Mouse (Mus musculus) retina, embryonic 14.5 days (tissue): ENCODE measurements around the gene Rem2.

Experiments used
- DNase-seq: peaks from one replicate; pipeline ENCODE4 v3.0.0-alpha.2; 2015; ENCODE audit warnings: low spot score

Gene Rem2

DNA sequence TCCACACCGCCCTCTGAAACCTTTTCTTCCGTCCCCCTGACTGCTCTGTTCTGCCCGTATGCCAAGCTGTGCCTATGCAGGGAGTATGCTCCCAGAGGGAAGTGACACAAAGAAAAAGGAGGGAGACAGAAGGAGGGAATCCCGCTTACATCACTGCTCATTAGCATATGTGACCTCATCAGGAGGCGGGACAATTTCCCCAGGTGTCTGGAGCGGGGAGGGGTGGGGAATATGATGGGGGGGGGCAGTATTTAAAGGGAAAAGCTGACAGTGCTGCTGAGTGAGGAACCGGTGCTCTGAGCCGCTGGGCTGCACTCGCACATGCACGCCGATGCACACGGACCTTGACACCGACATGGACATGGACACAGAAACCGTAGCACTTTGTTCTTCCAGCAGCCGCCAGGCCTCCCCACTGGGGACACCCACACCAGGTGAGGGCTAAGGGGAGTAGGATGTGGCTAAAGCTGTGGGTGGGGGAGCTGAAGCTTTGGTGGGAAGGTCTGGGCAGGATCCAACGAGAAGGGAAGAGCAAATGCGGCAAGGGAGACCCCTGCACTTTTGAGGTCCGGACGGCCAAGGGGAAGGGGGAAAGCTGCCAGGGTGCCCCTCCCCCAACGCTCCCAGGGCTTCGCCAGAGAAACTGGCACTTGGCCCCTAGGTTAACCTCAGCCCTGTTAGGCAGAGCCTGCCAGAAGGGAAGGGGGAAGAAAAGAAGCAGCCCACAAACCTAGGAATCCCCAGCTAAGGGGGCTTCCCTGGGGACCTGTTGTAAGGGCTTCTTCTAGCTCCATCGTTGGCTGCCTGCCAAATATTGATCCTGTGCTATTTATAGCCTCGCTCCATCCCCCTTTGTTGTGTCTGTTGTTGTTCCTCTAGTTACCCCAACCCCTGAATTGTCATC is at the start of gene Rem2:
Gene Rem2 (plus strand): TSS at position 160 of the 904 bp plus-strand sequence.
- peak; percentile 86 for DNase-seq

DNA sequence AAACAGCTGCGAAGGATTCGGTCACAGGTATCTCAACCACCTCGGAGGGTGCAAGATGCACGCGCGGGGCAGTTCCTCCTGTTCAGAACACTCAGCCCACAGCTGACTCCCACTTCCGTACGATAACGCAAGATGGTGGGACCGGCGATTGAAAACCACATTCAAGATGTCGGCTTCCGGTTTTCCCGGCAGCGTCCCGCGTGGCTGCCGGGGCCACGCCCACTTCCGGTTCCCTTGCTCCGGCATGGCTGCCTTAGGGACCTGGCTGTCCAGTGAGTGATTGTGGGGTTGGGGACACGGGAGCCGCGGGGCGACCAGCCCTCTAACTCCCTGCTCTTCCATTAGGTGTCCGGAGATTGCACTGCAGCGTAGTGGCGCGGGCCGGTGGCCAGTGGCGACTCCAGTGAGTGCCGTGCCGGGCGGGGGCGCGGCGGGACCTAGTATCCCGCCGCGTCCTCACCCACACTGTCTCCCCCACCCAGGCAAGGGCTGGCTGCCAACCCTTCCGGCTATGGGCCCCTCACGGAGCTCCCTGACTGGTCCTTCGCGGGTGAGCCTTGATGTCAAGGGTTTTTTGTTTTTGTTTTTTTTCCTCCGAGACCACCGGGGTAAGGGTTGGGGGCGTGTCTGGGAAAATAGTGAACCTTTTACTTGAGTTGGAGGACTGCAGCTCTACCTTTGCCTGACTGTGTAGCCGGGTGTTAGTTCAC is 49.1 kb upstream of the Rem2 start, which contains the start of gene Mrpl52:
Gene Mrpl52 (plus strand): TSS at position 221 of the 710 bp plus-strand sequence.
- DNase-seq = peak; percentile 97

DNA sequence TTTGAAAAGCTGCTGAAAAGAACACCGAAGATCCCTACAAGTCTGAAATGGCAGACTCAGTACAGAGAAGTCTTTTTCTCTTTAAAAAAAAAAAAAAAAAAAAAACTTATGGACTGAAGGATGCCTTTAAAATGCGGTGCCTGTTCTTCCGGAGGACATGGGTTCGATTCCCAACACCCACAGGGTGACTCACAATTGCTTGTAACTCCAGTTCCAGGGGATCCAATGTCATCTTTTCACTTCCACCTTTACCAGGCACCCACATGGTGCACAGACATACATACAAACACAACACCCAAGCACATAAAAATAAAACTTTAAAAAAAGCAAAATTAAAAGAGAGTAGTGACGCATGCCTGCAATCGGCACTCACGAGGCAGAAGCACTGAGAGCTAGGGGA is 48.2 kb upstream of the Rem2 start:
- no peak for DNase-seq

DNA sequence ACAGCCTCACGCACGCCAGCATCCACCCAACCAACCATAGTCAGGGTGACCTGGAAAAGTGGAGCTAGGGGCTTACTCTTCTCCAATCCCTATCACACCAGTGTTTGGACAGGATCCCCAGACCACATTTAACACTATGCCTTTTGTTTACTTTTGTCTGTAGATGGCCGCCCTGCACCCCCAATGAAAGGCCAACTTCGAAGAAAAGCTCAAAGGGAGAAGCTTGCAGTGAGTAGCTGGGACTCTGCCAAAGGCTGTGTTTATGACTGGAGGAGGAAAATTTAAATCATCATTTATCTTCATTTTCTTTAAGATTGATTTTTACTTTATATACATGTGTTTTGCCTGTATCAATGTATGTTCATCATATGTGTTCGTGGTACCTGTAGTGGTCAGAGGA is 47.5 kb upstream of the Rem2 start:
- DNase-seq = no peak

DNA sequence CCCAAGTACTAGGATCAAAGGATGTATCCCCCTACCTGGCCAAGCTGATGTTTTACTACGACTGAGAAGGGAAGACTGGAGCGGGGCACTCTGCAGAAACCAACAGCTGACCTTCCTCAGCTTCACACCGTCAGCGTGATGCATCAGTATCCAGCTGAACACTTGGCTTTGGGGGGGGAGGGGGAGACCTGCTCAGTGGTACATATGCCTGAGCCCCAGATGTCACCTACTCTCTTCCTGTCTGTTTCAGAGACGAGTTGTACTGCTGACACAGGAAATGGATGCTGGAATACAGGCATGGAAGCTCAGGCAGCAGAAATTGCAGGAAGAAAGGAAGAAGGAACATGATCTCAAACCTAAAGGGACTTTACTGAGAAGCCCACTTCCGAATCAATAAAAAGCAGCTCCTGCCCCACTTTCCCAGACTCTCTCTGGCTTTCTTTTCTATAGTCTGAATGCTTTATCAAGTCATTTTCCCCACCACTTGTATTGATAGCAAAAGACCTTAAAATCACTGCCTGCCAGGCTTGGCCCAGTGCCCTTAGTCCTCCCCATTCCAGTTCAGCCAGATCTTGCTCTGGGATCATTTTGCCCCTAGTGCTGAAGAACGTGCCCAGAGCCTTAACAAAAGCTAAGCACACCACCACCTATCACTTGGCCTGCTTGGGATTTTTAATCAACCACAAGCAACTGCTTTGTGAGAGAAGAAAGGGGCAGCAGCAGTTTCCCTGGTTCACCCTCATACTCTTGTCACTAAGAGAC is 46.4 kb upstream of the Rem2 start:
- no peak for DNase-seq

DNA sequence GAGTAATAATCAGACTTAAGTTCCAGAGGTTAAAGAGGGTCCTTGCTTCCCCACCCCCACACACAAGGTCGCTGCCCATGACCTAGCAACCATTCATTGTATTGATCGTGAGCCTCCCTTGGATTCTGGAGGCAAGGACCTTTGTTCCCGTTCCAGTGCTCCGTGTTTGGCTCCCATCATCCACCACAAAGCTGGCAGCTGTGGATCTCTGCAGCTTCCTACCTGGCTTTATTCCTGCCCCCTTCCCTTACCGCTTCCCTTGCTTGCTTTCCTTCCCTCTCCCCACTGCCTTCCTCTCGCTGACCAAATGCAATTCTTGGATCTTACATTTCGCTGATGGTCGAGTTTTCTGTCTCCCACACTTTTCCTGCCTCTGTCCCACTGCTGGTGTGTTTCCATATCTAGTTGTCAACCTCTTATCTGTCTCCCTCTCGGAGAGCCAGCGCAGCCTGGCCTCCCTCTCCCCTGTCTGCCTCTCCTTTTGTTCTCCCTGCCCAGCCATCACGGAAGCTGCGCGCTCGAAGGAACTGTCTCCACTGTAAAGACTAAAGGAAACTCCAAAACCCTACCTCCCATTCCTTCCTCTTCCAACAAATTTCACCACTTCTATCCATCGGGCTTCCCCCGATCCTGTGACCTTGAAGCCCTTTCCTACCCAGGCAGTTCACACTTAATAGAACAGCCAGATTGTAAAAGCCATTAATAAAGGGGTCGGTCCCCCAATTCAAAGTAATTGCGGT is 45.3 kb upstream of the Rem2 start:
- DNase-seq = peak; percentile 57

DNA sequence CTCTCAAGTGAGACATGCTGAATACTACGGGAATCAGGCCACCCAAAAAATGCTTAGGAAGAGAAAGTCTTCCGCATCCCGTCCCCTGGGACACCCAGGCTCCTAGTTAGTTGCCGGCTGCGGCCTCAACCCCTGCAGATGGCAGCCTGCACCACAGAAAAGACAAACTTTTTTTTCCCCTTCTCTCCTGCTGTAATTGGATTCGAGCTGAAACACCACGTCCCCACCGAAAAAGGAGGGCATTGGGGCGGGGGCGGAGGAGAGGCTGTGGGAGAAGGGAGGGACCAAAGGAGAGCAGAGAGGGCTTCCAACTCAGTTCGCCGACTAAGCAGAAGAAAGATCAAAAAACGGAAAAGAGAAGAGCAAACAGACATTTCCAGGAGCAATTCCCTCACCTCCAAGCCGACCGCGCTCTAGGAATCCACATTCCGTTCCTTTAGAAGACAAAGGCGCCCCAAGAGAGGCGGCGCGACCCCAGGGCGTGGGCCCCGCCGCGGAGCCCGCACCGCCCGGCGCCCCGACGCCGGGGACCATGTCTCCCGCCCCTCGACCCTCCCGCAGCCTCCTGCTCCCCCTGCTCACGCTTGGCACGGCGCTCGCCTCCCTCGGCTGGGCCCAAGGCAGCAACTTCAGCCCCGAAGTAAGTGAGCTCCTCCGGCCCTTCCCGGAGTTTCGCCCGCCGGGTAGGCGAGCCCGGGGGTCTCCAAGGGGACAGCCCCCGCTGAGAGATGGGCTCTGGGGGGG is 44.4 kb upstream of the Rem2 start, which contains the start of gene Mmp14:
Gene Mmp14 (plus strand): TSS at position 279 of the 744 bp plus-strand sequence.
- DNase-seq = peak; percentile 79

DNA sequence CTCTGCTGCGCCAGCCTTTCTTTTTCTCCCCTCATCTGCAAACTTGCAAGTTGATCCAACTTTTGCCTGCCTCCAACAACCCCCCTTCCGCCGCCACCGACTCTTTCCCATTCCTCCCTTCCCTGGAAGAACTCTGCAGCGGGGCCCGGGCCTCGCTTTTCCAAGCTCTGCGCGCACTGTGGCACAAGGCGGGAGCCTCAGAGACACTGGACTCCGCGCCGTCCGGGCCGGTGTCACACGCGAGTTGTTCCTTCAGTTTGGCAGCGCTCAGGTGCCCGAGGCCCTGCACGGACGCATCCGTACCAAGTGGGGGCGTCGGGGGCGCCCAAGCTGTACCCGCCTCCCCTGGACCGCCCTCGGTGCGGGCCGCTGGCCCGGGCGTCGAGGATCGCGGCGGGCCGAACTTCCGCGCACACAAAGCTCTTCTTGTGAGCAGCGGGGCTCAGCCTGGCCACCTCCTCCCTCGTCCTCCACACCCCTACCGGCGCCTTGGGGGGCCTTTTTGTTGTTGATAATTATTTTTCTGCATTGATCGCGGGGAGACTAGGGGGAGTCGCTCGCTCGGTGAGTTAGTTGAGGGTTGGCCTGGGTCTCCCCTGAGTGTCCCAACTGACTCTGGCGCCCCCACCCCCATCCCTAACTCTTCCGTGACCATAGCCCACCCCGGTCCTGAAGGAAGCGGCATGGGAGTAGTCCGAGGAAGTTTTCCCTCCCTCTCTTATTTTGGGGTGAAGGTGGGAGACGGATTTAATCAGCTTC is 43.6 kb upstream of the Rem2 start:
- peak; percentile 58 for DNase-seq

DNA sequence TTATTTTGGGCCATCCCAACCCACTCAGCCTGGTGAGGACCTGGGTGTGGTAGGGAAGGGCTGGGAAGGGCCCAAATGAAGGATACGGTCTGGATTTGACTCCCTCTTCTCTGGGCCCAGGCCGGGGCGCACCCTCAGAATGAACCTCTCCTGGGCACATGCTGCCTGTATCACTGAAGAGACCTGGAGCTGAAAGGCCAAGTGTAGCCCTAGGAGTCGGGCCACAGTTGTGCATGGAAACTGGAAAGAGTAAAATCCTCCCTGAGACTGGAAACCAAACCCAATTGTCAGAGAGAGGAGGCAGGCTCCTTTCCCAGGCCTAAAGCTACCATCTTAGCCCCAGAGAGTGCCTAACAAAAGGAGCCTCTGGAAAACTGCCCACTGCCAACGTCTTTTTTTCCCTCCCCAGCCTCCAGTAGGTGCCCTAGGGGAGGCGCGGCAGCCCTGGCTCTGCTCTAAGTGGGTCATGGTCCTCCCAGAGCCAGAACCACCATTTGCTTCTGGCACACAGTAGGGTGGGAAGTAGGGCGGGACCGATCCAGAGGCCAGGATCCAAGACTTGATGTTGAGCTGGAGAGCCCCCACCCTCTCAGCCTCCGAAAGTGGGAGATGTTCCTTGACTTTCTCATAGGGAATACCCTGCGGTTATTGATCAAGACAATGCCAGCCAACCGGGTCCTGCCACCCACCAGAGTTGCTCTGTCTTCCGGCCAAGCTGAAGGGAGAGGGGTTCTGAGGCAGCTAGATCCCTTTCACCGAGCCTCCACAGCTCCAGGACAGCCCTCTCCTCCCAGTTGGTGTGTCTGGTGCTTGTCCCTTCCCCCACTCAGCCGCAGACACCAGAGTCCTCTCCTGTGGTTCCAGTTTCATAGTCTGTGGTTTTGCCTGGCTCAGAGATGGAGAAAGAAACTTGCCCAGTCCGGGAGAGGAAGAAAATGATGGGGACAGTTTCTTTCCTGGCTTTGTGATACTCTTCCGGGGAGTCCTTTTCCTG is 42.8 kb upstream of the Rem2 start:
- no peak for DNase-seq

DNA sequence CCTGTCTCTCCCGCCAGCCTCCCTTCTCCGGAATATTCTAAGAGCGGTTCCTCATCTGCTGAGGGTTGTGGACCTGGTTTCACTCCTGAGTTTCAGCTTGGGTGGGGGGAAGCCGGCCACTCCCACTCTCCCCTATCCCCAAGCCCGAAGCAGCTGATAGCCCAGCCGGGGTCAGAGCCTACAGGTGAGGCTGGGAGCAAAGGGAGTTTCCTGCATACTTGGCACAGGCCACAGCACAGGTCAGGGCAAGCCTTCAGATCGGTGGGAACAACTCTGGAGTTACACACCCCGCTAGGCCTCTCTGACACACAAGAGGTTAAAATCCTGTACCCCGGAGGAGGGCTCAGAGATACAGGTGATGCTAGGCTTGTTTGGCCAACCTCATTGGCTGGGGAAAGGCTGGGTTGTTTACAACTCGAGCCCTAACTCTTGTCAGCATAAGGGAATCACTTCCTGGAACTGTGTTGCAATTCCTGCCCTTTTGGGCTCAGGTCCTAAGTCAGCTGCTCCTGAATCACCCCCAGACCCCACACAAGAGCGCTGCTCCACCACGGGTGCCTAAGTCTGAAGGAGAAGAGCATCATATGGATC is 41.9 kb upstream of the Rem2 start:
- DNase-seq = no peak

DNA sequence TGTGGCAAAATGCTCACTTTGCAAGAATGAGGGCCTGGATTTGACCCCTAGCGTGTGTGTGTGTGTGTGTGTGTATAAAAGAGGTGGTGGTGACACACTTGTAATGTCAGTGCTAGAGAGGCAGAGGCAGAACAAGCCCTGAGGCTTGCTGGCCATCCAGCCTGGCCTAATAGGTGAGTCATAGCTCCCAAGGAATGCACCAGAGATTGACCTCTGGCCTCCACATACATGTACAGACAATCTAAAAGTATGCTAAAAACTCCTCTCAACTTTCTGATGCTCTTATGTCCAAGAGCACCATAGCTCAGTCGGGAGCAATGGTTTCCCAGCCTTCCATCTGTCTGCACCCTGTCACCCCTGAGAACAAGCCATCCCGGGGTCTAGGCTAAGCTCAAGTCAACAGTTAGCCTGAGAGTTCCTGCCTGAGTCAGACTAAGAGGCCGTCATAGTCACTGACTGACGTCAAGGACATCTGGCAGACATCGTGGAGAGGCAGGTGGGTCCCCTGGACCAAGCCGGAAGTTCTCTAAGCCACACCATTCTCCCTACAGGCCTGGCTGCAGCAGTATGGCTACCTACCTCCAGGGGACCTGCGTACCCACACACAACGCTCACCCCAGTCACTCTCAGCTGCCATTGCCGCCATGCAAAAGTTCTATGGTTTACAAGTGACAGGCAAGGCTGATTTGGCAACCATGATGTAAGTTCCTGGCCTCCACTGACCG is 40.5 kb upstream of the Rem2 start:
- no peak for DNase-seq

DNA sequence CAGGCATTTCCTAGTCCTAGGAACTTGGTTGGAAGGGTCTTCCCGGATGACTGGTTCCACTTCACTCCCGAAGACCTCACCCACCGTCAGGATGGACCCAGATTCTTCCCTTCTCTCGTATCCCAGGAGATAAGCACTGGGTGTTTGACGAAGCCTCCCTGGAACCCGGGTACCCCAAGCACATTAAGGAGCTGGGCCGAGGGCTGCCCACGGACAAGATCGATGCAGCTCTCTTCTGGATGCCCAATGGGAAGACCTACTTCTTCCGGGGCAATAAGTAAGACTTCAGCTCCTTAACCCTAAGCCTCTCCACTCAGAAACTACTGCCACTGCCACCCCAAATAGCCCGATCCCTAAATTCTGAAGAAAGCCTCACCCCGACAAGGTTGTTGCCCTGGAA is 36.7 kb upstream of the Rem2 start:
- no peak for DNase-seq

DNA sequence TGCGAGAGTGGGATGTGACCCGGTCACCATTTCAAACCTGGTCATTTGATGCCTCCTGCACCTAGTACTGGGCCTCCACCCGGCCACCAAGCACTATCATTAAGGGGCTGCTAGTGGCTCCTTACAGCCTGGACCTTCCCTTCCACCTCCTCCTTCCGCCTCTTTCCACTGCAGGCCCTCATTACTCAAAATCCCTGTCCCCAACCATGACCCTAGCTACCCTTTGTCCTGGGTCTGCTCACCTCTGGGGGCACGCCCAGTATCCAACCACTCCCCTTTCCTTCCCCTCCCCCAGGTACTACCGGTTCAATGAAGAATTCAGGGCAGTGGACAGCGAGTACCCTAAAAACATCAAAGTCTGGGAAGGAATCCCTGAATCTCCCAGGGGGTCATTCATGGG is 36.3 kb upstream of the Rem2 start:
- DNase-seq = no peak

DNA sequence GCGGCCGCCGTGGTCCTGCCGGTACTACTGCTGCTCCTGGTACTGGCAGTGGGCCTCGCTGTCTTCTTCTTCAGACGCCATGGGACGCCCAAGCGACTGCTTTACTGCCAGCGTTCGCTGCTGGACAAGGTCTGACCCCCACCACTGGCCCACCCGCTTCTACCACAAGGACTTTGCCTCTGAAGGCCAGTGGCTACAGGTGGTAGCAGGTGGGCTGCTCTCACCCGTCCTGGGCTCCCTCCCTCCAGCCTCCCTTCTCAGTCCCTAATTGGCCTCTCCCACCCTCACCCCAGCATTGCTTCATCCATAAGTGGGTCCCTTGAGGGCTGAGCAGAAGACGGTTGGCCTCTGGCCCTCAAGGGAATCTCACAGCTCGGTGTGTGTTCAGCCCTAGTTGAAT is 35.4 kb upstream of the Rem2 start:
- DNase-seq = no peak

DNA sequence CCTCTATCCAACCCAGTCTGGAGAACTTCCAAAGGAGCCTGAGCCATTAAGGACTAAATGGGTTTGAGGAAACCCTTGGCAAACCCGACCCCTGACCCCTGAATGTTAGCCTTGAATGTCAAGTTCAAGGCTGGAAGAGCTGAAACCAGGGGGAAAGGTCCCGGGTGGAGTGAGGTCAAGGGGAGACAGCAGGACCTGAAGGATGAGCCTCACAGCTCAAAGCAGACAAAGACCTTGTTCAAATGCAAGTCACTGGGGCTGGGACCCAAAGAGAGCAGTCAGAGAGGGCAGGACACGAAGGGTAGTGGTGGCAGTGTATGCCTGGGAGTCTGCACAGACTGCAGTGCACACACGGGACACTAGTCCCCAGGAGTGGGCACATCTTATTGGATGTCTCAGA is 34.5 kb upstream of the Rem2 start:
- no peak for DNase-seq

DNA sequence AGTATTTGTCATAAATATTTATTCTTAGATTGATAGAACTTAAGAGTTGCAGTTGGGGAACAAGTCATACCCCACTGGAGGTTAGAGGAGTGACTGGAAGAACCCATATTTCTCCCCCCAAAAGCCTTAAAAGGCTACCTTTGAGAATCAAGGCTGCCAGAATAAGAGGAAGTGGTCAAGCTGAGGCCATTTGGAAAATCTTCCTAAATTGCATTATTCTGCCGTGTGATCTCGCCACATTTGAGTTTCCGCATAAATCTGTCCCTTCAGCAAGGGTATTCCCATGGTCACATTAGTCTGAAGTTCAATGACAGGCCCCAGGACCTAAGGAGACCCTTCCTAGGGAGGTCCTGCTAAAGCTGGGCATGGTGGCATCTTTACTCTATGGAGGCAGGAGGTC is 33.4 kb upstream of the Rem2 start:
- no peak for DNase-seq

DNA sequence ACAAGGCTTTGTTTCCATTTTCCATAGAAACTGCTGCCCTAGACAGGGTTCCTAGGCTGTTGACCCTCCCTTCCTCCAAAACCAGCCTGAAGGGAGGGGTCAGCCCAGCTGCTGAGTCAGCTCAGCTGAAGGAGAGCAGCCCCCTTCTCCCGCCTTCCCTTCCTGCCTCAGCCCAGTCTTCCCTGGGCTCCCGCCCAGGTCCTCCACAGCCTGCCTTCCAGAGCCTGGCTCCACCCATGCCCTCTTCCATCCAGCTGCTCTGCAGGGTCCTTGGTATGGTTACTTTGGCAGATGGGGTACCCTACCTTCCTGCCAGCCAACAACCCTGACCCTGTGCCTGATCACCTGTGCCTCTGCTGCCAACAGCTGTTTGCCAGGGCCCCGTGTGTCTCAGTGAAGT is 32.7 kb upstream of the Rem2 start:
- DNase-seq = no peak
